Mouse (Mus musculus): Measurements from ENCODE around the gene Lhx4.

GRCm38 (mm10) chr1:155741378-155741945 is 10.0 kb downstream of the Lhx4 start:
- TF ChIP-seq CTCF (IDR thresholded peaks at IDR 0.05; ENCODE audit: low read depth) (no peak), EP300 (IDR thresholded peaks at IDR 0.05; ENCODE audit: low read depth) (no peak)
